7 mouse cellular contexts compared by ENCODE assay signal in the genomic region with DNA sequence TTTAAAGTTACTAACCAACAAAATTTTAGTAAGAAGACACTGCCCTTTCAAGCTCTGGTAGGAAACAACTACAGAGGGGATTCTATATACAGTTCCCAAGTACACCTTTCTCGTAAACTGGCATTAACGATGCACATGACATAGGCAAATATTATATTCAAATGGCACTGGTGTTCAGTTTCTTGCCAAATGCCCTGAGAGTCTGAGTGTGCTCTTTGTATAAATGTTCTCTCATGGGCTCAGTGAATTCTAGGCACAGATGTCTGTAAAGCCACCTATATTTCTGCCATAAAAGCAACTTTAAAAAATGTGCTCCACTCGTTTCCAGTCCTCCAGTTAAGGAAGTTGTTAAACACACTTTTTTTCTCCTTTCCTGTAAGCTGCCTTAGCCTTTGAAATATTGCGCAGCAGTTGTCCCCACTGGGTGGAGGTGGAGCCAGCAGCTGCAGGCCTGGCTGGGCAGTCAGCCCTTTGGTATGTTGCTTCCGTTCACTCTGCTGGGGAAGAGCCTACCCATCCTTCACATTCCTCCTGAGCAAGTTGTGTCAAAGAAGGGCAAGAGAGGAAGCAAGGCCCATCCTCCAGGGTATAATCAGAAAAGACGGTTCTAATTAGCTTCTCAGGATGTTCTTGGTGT.
DNase-seq lines count a peak whose midpoint lies in the region; ATAC-seq and TF ChIP-seq lines count a peak whose summit lies in the region.

No protein-coding gene starts in this region.

- no peaks in the 10 kb centered on the region for H3K27me3 ChIP-seq in limb, embryonic 14.5 days (ENCODE audit: control insufficient read depth, insufficient read depth, low read length)

- ATAC-seq in limb, embryonic 14.5 days (ENCODE audit: low FRiP score, low read depth): peak; percentile 86

- no peak for TF ChIP-seq POLR2A in limb, embryonic 14.5 days (IDR thresholded peaks at IDR 0.05; ENCODE audit: borderline replicate concordance, extremely low read depth, insufficient read depth, insufficient read length)

- peak overlapping the region; percentile 65 for H3K27ac ChIP-seq in limb, embryonic 14.5 days (replicated peaks; ENCODE audit: low read depth, low read length)

- no peak overlapping the region for H3K4me2 ChIP-seq in limb, embryonic 14.5 days (replicated peaks; ENCODE audit: low read depth, low read length, severe bottlenecking)

- H3K9me3 ChIP-seq in limb, embryonic 14.5 days (ENCODE audit: control insufficient read depth, low read length): no peaks in the 10 kb centered on the region

- DNase-seq in adipocyte (ENCODE audit: low spot score): peak; percentile 30
- DNase-seq in embryo, embryonic 10.5 days (ENCODE audit: low spot score): peak; percentile 51
- peak; percentile 42 for DNase-seq in heart, postnatal 25 days (ENCODE audit: low spot score)
- DNase-seq in limb, embryonic 14.5 days (ENCODE audit: low spot score): peak; percentile 70
- DNase-seq in thymus, postnatal 4 days: peak; percentile 19
- no peak for DNase-seq in frontal cortex, adult 2 months (ENCODE audit: extremely low spot score in 1 of 2, low spot score in 1 of 2)
- no peak for DNase-seq in ovary, postnatal 10 days (ENCODE audit: low spot score)

- under 1% methylated on average over 6 of the region's 6 CpGs for WGBS in limb, embryonic 14.5 days

- intact Hi-C loops in heart, postnatal 25 days (cut with DNase I): loop anchor here (2.0 to 5.0 kb wide), 2 partner anchors 59 to 370 kb away; no protein-coding TSS in a partner anchor

- H3K9ac ChIP-seq in limb, embryonic 14.5 days (ENCODE audit: low read depth, low read length, severe bottlenecking): no peak overlapping the region; the same call in 1 of the 2 replicates

- H3K4me1 ChIP-seq in limb, embryonic 14.5 days (ENCODE audit: control insufficient read depth, insufficient read depth, low read length): peaks cover 33% of the 10 kb centered on the region

- no peaks in the 10 kb centered on the region for H3K36me3 ChIP-seq in limb, embryonic 14.5 days (ENCODE audit: control insufficient read depth, insufficient read depth, low read length)

- no peak overlapping the region for H3K4me3 ChIP-seq in limb, embryonic 14.5 days (replicated peaks; ENCODE audit: low read length)

Comparison
In these comparisons a context has a peak if more than half of its experiments do, and no peak if none do; other contexts are left out.
1. DNase-seq: peak in adipocyte (single experiment), embryo, embryonic 10.5 days (single experiment), heart, postnatal 25 days (single experiment), limb, embryonic 14.5 days (single experiment) and thymus, postnatal 4 days (single experiment); none in frontal cortex, adult 2 months (0 of 2) and ovary, postnatal 10 days (single experiment).